ENCODE assay signal across 8 mouse cellular contexts in genomic region chrX:100776985-100777654, GRCm38 (mm10). TPM values are rescaled to one million over a fixed set of nuclear protein-coding genes. Genes with fewer than 3 reads are reported as not detected.
DNase-seq lines count a peak whose midpoint lies in the region; ATAC-seq and TF ChIP-seq lines count a peak whose summit lies in the region.

No protein-coding gene starts in this region.

- WGBS in forebrain, embryonic 16.5 days = 18% methylated on average over 31 of the region's 49 CpGs
- 18% methylated on average over 40 of the region's 49 CpGs for WGBS in hindbrain, embryonic 12.5 days
- 24% methylated on average over 26 of the region's 49 CpGs for WGBS in midbrain, postnatal 0 days

- peak; percentile 64 for DNase-seq in T-cell, adult 2 months (ENCODE audit: low spot score)
- DNase-seq in cerebellum, adult 18-20 months = peak; percentile 76 to 80
- peak; percentile 84 for DNase-seq in liver
- DNase-seq in midbrain, postnatal 0 days (ENCODE audit: low spot score) = peak; percentile 56
- peak; percentile 63 for DNase-seq in splenic B cell, adult 2 months (ENCODE audit: low read depth, low spot score)
- DNase-seq in layer of hippocampus, postnatal 36 days = no peak

- H3K9ac ChIP-seq in forebrain, embryonic 16.5 days (replicated peaks; ENCODE audit: low read depth, low read length) = peak overlapping the region; percentile 59
- H3K9ac ChIP-seq in hindbrain, embryonic 12.5 days = peak overlapping the region; percentile 72
- peak overlapping the region; percentile 19; the same call in 1 of the 2 replicates for H3K9ac ChIP-seq in midbrain, postnatal 0 days (replicated peaks; ENCODE audit: low read length, poor library complexity, severe bottlenecking)

- H3K9me3 ChIP-seq in forebrain, embryonic 16.5 days (ENCODE audit: control insufficient read depth, low read length) = no peaks in the 10 kb centered on the region
- H3K9me3 ChIP-seq in hindbrain, embryonic 12.5 days (replicated peaks) = no peaks in the 10 kb centered on the region
- H3K9me3 ChIP-seq in midbrain, postnatal 0 days (ENCODE audit: low read length) = no peaks in the 10 kb centered on the region

- no peaks in the 10 kb centered on the region for H3K36me3 ChIP-seq in forebrain, embryonic 16.5 days (ENCODE audit: control insufficient read depth, insufficient read depth)
- H3K36me3 ChIP-seq in hindbrain, embryonic 12.5 days = no peaks in the 10 kb centered on the region
- no peaks in the 10 kb centered on the region for H3K36me3 ChIP-seq in midbrain, postnatal 0 days (ENCODE audit: insufficient read depth, low read length)
- no peaks in the 10 kb centered on the region for H3K36me3 ChIP-seq in splenic B cell, adult 2 months (ENCODE audit: control insufficient read depth, insufficient read depth, low read length, poor library complexity, severe bottlenecking)

- peak overlapping the region; percentile 53 for H3K4me2 ChIP-seq in forebrain, embryonic 16.5 days (ENCODE audit: low read length)
- H3K4me2 ChIP-seq in hindbrain, embryonic 12.5 days (replicated peaks) = peak overlapping the region; percentile 57
- peak overlapping the region; percentile 37 for H3K4me2 ChIP-seq in midbrain, postnatal 0 days (ENCODE audit: low read depth, low read length, poor library complexity, severe bottlenecking)

- no peaks in the 10 kb centered on the region for H3K27me3 ChIP-seq in forebrain, embryonic 16.5 days (replicated peaks; ENCODE audit: control insufficient read depth, insufficient read depth, low read length)
- 0 out of 2 replicates have a peak, but pooled peaks cover 4% of the 10 kb centered on the region for H3K27me3 ChIP-seq in hindbrain, embryonic 12.5 days
- no peaks in the 10 kb centered on the region for H3K27me3 ChIP-seq in midbrain, postnatal 0 days (ENCODE audit: insufficient read depth, low read length)
- no peaks in the 10 kb centered on the region for H3K27me3 ChIP-seq in splenic B cell, adult 2 months (ENCODE audit: control insufficient read depth, insufficient read depth, low read length, poor library complexity, severe bottlenecking)

- no peak for TF ChIP-seq CTCF in midbrain, postnatal 0 days (IDR thresholded peaks at IDR 0.05)

- H3K4me3 ChIP-seq in forebrain, embryonic 16.5 days (replicated peaks; ENCODE audit: low read length) = peak overlapping the region; percentile 41
- peak overlapping the region; percentile 46 for H3K4me3 ChIP-seq in hindbrain, embryonic 12.5 days
- H3K4me3 ChIP-seq in midbrain, postnatal 0 days (ENCODE audit: low read depth, low read length) = peak overlapping the region; percentile 29

- H3K4me1 ChIP-seq in forebrain, embryonic 16.5 days (replicated peaks; ENCODE audit: control insufficient read depth, insufficient read depth, low read length) = peaks cover 16% of the 10 kb centered on the region
- H3K4me1 ChIP-seq in hindbrain, embryonic 12.5 days = peaks cover 15% of the 10 kb centered on the region
- no peaks in the 10 kb centered on the region for H3K4me1 ChIP-seq in midbrain, postnatal 0 days (ENCODE audit: insufficient read depth, low read length)

- H3K27ac ChIP-seq in forebrain, embryonic 16.5 days (ENCODE audit: low read length) = peak overlapping the region; percentile 62
- H3K27ac ChIP-seq in hindbrain, embryonic 12.5 days = peak overlapping the region; percentile 81
- no peak overlapping the region; the same call in 1 of the 2 replicates for H3K27ac ChIP-seq in midbrain, postnatal 0 days (ENCODE audit: low read depth, low read length)

- peak; percentile 76 for ATAC-seq in forebrain, embryonic 16.5 days
- ATAC-seq in hindbrain, embryonic 12.5 days (ENCODE audit: low FRiP score) = peak; percentile 89
- peak; percentile 73 for ATAC-seq in midbrain, postnatal 0 days (ENCODE audit: low FRiP score)

RNA-seq across cellular contexts. Expression of gene Dlg3, which starts 9.6 kb away (rescaled TPM):
- polyA plus RNA-seq in forebrain, embryonic 16.5 days (2015; fragmentation: Nextera tagmentation; extraction: Ambion mirVana) = 10.5 and 11.2 TPM in 2 replicates
- polyA plus RNA-seq in hindbrain, embryonic 12.5 days (2016; fragmentation: Nextera tagmentation; extraction: Ambion mirVana) = 14.8 and 16.4 TPM in 2 replicates
- total RNA-seq in midbrain, postnatal 0 days (2014; rRNA removed) = 37.1 and 44.9 TPM in 2 replicates
- polyA plus RNA-seq in midbrain, postnatal 0 days (2015; fragmentation: Nextera tagmentation; extraction: Ambion mirVana) = 2.9 and 3.5 TPM in 2 replicates
- total RNA-seq in layer of hippocampus, postnatal 36 days (2021) = 100 to 1,000 TPM; 153 to 154 TPM

RNA-seq across cellular contexts. Expression of gene Gdpd2, which starts 47.4 kb away (rescaled TPM):
- 10.7 and 15.1 TPM in 2 replicates for polyA plus RNA-seq in forebrain, embryonic 16.5 days (2015; fragmentation: Nextera tagmentation; extraction: Ambion mirVana)
- polyA plus RNA-seq in hindbrain, embryonic 12.5 days (2016; fragmentation: Nextera tagmentation; extraction: Ambion mirVana) = 16.4 and 22.2 TPM in 2 replicates
- total RNA-seq in midbrain, postnatal 0 days (2014; rRNA removed) = 37.4 and 42.5 TPM in 2 replicates
- 43.8 and 47.7 TPM in 2 replicates for polyA plus RNA-seq in midbrain, postnatal 0 days (2015; fragmentation: Nextera tagmentation; extraction: Ambion mirVana)
- 10 to 100 TPM; 10.8 to 12.2 TPM for total RNA-seq in layer of hippocampus, postnatal 36 days (2021)

Comparison
In these comparisons a context has a peak if more than half of its experiments do, and no peak if none do; other contexts are left out.
1. DNase-seq: peak in T-cell, adult 2 months (single experiment), cerebellum, adult 18-20 months (2 of 2), liver (single experiment), midbrain, postnatal 0 days (single experiment) and splenic B cell, adult 2 months (single experiment); none in layer of hippocampus, postnatal 36 days (0 of 2).
2. H3K9ac ChIP-seq: peak in every context shown above with its lines; median percentile 72 in hindbrain, embryonic 12.5 days; 59 in forebrain, embryonic 16.5 days; 19 in midbrain, postnatal 0 days.
3. Peak in every context shown above with its lines, with median percentiles within 50 percentile points of each other: ATAC-seq, H3K4me2 ChIP-seq and H3K4me3 ChIP-seq.